Mouse (Mus musculus) limb, embryonic 14.5 days (tissue): ENCODE measurements around the gene Dapk2. TPM values are rescaled to one million over a fixed set of nuclear protein-coding genes. Genes with fewer than 3 reads are reported as not detected.

Experiments
- ATAC-seq: fragments of 200-750 bp; cut with Nextera tagmentation; 2 replicates; pipeline ENCODE4 v1.8.0; 2017; ENCODE audit warnings: low read depth, moderate number of reproducible peaks, moderate TSS enrichment; ENCODE audit not compliant: low FRiP score
- DNase-seq: peaks from one replicate; pipeline ENCODE4 v3.0.0-alpha.2; 2015; ENCODE audit warnings: low spot score
- H3K27ac ChIP-seq: fragments of 300-500 bp; sonication (generic); replicated peaks from 2 replicates; pipeline ENCODE4 v1.5.1; 2014; ENCODE audit warnings: low read depth, mild to moderate bottlenecking, low read length, moderate library complexity, mixed read lengths
- H3K27me3 ChIP-seq: fragments of 300-500 bp; sonication (generic); 2 replicates; pipeline ENCODE4 v1.6.1; 2014; ENCODE audit warnings: low read length, mixed read lengths; ENCODE audit not compliant: control insufficient read depth, insufficient read depth
- H3K36me3 ChIP-seq: fragments of 300-500 bp; sonication (generic); 2 replicates; pipeline ENCODE4 v1.6.1; 2014; ENCODE audit warnings: mild to moderate bottlenecking, low read length, moderate library complexity, mixed read lengths; ENCODE audit not compliant: control insufficient read depth, insufficient read depth
- H3K4me1 ChIP-seq: fragments of 300-500 bp; sonication (generic); 2 replicates; pipeline ENCODE4 v1.6.1; 2014; ENCODE audit warnings: antibody characterized with exemption, low read length, mixed read lengths; ENCODE audit not compliant: control insufficient read depth, insufficient read depth
- H3K4me2 ChIP-seq: fragments of 300-500 bp; sonication (generic); replicated peaks from 2 replicates; pipeline ENCODE4 v1.6.1; 2014; ENCODE audit warnings: low read depth, mild to moderate bottlenecking, low read length, moderate library complexity; ENCODE audit not compliant: severe bottlenecking
- H3K4me3 ChIP-seq: fragments of 300-500 bp; sonication (generic); replicated peaks from 2 replicates; pipeline ENCODE4 v1.5.1; 2014; ENCODE audit warnings: low read length
- H3K9ac ChIP-seq: fragments of 300-500 bp; sonication (generic); 2 replicates; pipeline ENCODE4 v1.6.1; 2014; ENCODE audit warnings: mild to moderate bottlenecking, low read depth, low read length, moderate library complexity; ENCODE audit not compliant: severe bottlenecking
- H3K9me3 ChIP-seq: fragments of 300-500 bp; sonication (generic); 2 replicates; pipeline ENCODE4 v1.6.1; 2016; ENCODE audit warnings: low read length; ENCODE audit not compliant: control insufficient read depth
- POLR2A ChIP-seq: fragments of 200-500 bp; IDR thresholded peaks from 2 replicates; pipeline ENCODE4 v1.8.0; 2012; ENCODE audit warnings: inconsistent platforms, mild to moderate bottlenecking, moderate library complexity, borderline replicate concordance; ENCODE audit not compliant: insufficient read depth, insufficient read length; ENCODE audit errors: extremely low read depth
- WGBS: fragments of 180-500 bp; shearing (Covaris S2); extraction: QIAGEN DNeasy Blood & Tissue Kit; methylation state at CpG from one replicate; pipeline ENCODE4 v1.1.7; 2014; 5-methylcytosine and 5-hydroxymethylcytosine counted together
- polyA plus RNA-seq, 2 experiments: library from polyadenylated mRNA; depleted of rRNA in 1 of 2; stranded (reverse) in 1 of 2; unstranded in 1 of 2; fragments of >200 nt; fragmentation: Nextera tagmentation in 1 of 2; extraction: Ambion mirVana in 1 of 2; gene quantifications; 2 replicates each; pipeline versions ENCODE4 v1.2.1 to v1.2.3; 2012 to 2014

Gene Dapk2
- polyA plus RNA-seq, 2 experiments = 4.5 to 5.0 TPM

DNA sequence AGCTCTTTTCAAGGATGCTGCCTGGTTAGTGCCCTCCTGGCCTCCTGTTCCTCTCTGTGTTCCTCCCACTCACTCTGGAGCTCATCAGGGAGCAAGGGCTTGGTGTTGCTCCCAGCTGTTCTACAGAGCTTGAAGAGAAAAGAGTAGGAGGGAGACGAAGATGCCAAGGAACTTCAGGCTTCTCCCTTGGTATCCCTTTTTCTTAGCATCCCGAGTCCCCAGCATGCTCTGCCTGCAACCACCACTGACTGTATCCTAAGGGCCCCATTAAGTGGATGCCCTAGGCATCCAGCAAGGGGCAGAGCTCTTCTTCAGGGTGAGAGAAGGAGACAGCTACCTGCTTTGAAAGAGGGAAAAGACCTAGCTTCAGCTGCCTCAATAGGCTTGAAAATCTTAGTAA is 158.6 kb downstream of the Dapk2 start:
- Histone ChIP-seq H3K9me3 (no peaks in the 10 kb centered on the region), H3K27me3 (no peaks in the 10 kb centered on the region), H3K4me1 (no peaks in the 10 kb centered on the region), H3K27ac (no peak overlapping the region), H3K9ac (no peak overlapping the region), H3K36me3 (no peaks in the 10 kb centered on the region), H3K4me3 (no peak overlapping the region), H3K4me2 (no peak overlapping the region)
- 78% methylated on average over 2 of the region's 2 CpGs for WGBS
- no peak for DNase-seq
- no peak for ATAC-seq
- TF ChIP-seq POLR2A = no peak

Other genes starting within 250 kb of the Dapk2 start
- 18.8 and 24.8 TPM in 2 replicates for gene Trip4, start 249.4 kb upstream of the Dapk2 start, polyA plus RNA-seq (2012; rRNA removed)
- 31.2 and 39.3 TPM in 2 replicates for gene Trip4, start 249.4 kb upstream of the Dapk2 start, polyA plus RNA-seq (2014; fragmentation: Nextera tagmentation; extraction: Ambion mirVana)
- gene Csnk1g1, start 249.3 kb upstream of the Dapk2 start, polyA plus RNA-seq (2012; rRNA removed) = 12.8 and 12.9 TPM in 2 replicates
- 19.4 and 22.1 TPM in 2 replicates for gene Csnk1g1, start 249.3 kb upstream of the Dapk2 start, polyA plus RNA-seq (2014; fragmentation: Nextera tagmentation; extraction: Ambion mirVana)
- 639 and 826 TPM in 2 replicates for gene Ppib, start 98.0 kb upstream of the Dapk2 start, polyA plus RNA-seq (2012; rRNA removed)
- gene Ppib, start 98.0 kb upstream of the Dapk2 start, polyA plus RNA-seq (2014; fragmentation: Nextera tagmentation; extraction: Ambion mirVana) = 777 and 804 TPM in 2 replicates
- 5.0 and 6.1 TPM in 2 replicates for gene Snx22, start 88.5 kb upstream of the Dapk2 start, polyA plus RNA-seq (2012; rRNA removed)
- gene Snx22, start 88.5 kb upstream of the Dapk2 start, polyA plus RNA-seq (2014; fragmentation: Nextera tagmentation; extraction: Ambion mirVana) = 3.1 and 3.2 TPM in 2 replicates
- gene Snx1, start 31.6 kb upstream of the Dapk2 start, polyA plus RNA-seq (2012; rRNA removed) = 95.8 and 111 TPM in 2 replicates
- 123 and 125 TPM in 2 replicates for gene Snx1, start 31.6 kb upstream of the Dapk2 start, polyA plus RNA-seq (2014; fragmentation: Nextera tagmentation; extraction: Ambion mirVana)
- 47.1 and 53.0 TPM in 2 replicates for gene Ciao2a, start 31.6 kb upstream of the Dapk2 start, polyA plus RNA-seq (2012; rRNA removed)
- gene Ciao2a, start 31.6 kb upstream of the Dapk2 start, polyA plus RNA-seq (2014; fragmentation: Nextera tagmentation; extraction: Ambion mirVana) = 132 and 134 TPM in 2 replicates
- 22.7 and 23.5 TPM in 2 replicates for gene Herc1, start 192.2 kb downstream of the Dapk2 start, polyA plus RNA-seq (2012; rRNA removed)
- 20.6 and 24.3 TPM in 2 replicates for gene Herc1, start 192.2 kb downstream of the Dapk2 start, polyA plus RNA-seq (2014; fragmentation: Nextera tagmentation; extraction: Ambion mirVana)